Mouse (Mus musculus) heart, postnatal 4 days (tissue): Measurements from ENCODE around the gene Actr6. TPM values are rescaled to one million over a fixed set of nuclear protein-coding genes. Genes with fewer than 3 reads are reported as not detected.
"Not testable (repeated sequence)": the region's sequence is repeated elsewhere in the genome, so short reads cannot be mapped to it uniquely, and the experiment has no call there.

Experiments used
- DNase-seq: peaks from one replicate; pipeline ENCODE4 v3.0.0; 2021
- total RNA-seq, 2 experiments: library from RNA; stranded (reverse); gene quantifications; 2 replicates each; pipeline ENCODE4 v1.2.3; 2021

The Actr6 gene
- total RNA-seq, 2 experiments from 2014 or later, result 8.1 to 9.8 TPM

DNA sequence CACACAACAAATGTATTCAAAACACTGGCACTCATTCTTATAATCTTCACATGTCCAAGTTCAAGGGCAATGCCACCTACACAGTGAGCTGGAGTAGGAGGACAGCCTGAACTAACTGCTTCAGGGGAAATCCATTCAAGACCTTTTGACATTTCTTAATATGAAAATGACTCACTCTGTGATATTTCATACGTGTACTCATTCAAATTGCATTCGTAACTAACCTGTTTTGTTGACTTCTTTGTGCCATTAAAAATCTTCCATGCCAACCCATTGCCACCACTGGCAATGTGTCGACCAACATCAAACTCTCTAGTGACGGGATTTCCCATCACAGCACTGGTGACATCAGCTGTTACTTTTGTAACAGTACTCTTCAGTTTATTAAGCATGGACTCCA is 54.0 kb downstream of the Actr6 start:
- no peak for DNase-seq

- no peak for DNase-seq
These were observed 55.5 kb downstream of the Actr6 start for GRCm38 (mm10) chr10:89676609-89677008.

GRCm38 (mm10) chr10:89670371-89670770 is 61.7 kb downstream of the Actr6 start:
- not testable (repeated sequence) for DNase-seq

DNA sequence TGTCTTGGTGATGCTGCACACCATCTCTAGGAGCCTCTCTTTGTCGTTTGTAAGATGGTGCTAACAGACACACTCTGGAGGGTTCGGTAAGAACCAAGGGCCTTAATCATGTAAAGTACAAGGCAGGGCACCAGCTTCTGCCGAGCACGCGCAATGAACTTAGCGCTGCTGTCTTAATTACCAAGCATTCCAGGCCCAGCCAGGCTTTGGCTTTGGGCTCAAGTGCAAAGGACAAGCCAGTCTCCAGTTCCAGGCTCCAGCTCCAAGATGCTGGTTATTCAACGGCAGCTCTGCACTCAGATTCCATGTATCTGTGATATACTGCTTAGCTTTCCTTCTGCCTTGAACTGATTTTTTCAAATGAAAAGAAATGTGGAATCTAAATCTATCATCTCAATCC is 64.5 kb downstream of the Actr6 start:
- DNase-seq, result no peak

DNA sequence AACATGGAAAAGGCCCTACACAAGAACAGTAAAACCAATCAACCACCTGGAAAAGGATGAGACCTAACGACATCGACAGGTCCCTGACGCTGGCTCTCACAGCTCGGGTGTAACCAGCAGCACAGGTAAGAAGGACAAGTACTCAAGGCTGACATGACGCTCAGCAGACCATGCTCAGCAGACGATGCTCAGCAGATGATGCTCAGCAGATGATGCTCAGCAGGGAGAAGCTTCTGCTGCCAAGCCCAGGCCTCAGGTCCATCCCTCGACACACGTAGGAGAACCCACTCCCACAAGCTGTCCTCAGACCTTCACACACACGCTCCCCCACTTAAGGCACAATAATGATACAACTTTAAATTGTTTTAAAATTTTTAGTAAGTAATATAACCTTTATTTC is 66.4 kb downstream of the Actr6 start:
- no peak for DNase-seq

GRCm38 (mm10) chr10:89664977-89665645 is 67.0 kb downstream of the Actr6 start:
- DNase-seq, result no peak

Other genes starting within 250 kb of the Actr6 start
- gene Nr1h4, start 198.7 kb downstream of the Actr6 start, total RNA-seq, result 1 to 10 TPM; 1.0 to 1.5 TPM
- gene Slc17a8, start 111.0 kb downstream of the Actr6 start, total RNA-seq, result not detected
- gene Scyl2, start 46.0 kb downstream of the Actr6 start, total RNA-seq, result 10 to 100 TPM; 21.4 to 22.1 TPM
- gene Uhrf1bp1l, start 12.7 kb upstream of the Actr6 start, total RNA-seq, result 10 to 100 TPM; 28.8 to 31.4 TPM
- gene Anks1b, start 141.2 kb upstream of the Actr6 start, total RNA-seq, result under 1 TPM; 0.10 to 0.14 TPM